Mouse (Mus musculus) embryo, embryonic 11 days (tissue): ENCODE data around the gene R3hdm4.
"Not testable (repeated sequence)": the region's sequence is repeated elsewhere in the genome, so short reads cannot be mapped to it uniquely, and the experiment has no call there.

Experiments
- DNase-seq: peaks from one replicate; pipeline ENCODE4 v3.0.0-alpha.2; 2015

Gene R3hdm4

DNA sequence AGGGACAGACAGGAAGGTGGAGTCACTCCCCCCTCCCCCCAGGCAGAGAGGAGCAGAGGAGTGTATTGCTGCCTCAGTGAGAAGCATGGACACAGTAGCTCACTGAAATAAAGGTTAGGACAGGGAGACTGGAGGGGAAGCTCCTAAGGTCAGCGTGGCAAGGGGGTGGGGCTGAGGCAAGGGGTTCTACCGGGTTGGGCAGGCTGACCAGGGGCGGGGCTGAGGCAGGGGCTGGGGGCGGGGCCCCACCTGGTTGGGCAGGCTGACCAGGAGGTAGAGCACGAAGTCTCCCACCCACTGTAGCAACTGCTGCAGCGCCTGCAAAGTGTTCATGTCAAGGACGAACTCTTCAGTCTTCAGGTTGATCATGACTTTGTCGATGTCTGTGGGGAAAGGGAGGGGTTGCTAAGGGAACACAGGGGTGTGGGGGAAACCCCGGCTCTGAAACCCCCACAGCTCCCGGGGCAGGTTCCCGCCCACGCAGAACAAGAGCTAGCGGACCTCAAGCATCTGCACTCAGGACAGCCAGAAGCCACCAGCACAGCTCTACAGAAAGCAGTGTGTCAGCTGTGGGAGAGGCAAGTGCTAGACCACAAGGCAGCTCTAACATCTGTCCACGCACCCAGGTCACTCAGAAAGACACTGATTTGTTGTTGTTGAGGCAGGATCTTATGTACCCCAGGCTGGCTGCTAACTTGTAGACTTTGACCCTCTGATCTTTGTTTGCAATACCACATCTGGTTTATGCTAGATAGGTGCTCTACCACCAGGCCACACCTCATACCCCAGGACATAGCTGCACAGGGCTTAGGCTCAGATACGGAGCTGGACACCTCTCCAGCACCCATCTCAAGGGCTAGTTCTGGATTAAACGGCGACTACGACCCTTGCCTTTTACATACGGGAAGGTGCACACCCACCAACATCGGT lies 23.4 kb downstream of the R3hdm4 start:
- DNase-seq: no peak

DNA sequence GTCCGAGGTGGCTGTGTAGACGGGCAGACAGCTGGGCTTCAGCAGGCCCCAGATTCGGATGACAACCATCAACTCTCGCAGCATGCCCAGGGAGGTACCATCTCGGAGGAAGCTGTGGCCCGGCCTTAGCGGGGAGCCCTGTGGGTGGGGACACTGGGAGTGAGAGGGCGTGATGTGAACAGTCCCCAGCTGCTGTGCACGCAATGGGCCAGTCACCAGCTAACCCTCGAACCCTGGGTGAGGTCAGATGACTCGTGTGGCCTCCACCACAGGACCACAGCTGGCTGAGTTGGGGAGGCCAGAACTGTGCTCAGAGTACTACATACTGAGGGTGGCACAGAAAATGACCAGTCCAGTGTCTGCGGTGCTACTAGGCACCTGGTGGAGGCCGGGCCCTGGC lies 24.2 kb downstream of the R3hdm4 start:
- DNase-seq: no peak

DNA sequence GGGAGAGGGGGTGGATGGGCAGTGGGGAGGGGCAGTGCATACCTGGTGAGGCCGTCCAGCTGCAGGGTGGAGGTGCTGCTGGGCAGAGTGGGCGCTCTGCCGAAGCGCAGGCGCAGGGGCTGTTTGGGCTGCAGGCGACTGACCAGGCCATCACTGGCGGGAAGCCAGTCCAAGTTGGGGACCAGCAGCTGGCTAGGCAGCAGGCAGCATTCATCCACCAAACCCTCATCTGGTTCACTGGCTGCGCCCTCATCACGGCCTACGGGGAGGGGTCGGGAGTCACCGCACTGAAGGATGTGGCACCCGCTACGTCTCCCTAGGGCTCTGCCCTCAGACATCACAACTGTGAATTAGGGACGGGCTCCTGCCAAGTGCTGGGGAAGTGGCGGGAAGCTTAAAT lies 24.7 kb downstream of the R3hdm4 start:
- DNase-seq: no peak

DNA sequence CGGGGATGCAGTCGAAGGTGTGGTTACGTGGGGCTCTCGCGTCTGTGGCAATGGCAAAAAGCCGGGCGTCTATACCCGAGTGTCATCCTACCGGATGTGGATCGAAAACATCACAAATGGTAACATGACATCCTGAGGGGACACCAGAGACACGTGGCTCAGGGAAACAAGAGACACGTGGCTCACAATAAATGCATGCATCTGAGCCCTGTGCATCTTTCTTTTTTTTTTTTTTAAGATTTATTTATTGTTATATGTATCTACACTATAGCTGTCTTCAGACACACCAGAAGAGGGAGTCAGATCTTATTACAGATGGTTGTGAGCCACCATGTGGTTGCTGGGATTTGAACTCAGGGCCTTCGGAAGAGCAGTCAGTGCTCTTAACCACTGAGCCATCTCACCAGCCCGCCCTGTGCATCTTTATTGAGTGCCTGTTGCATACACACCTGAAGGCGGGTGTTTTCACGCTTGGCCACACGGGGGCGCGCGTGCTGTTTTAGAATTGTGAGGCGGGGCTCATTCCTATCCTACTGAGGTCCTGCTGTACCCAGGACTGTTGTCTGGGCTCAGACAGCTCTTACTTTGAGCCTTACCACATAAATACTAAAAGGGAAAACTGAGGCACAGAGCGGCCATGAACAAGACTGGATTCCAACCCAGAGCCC lies 28.4 kb downstream of the R3hdm4 start:
- DNase-seq: peak; percentile 83

DNA sequence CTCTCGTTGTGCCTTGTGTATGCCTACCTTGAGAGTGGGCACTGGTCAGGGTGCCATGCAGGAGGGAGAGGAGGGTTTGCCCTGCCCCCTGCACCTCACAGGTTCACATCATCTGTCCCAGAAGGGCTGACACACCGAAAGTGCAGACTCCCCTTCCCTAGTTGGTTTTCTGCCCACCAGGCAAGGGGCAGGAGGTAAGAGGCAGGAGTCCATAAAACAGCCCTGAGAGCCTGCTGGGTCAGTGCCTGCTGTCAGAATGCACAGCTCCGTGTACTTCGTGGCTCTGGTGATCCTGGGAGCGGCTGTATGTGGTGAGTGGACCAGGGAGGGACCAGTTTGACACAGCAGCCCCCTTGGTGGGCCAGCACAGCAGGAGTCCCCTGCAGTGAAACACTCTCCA lies 30.3 kb downstream of the R3hdm4 start, which contains the start of gene Cfd:
TSS of gene Cfd (plus strand) at position 184 of the 400 bp plus-strand sequence.
- DNase-seq: no peak

DNA sequence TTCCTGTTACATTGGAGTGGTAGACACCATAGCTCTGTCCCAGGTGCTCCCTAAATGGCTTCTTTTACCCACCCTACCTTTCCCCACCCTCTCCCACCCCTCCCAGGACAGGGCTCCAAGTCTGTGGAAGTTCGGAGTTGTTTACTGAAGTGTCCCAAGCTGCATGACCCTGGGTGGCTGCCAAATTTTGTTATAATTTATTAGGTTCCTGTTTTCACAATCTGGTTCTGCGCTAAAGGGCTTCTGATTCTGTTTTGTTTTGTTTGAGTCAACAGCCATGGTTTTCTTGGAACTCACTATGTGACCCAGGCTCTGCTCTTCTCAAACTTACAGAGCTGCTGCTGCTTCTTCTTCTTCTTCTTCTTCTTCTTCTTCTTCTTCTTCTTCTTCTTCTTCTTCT lies 31.6 kb downstream of the R3hdm4 start:
- DNase-seq: no peak

DNA sequence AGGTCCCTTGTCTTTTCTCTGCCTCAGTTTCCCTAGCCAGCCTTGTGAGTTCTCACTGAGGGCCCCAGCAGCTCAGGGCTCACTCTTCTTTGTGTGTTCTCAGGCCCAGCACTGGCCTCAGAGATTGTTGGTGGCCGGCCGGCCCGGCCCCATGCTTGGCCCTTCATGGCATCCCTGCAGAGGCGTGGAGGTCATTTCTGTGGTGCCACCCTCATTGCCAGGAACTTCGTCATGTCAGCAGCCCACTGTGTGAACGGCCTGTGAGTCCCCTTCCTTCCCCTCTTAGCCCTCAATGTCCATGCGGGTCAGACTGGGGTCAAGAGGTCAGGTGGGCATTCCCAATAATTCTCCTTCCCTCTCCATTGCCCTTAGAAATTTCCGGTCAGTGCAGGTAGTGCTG lies 34.4 kb downstream of the R3hdm4 start:
- DNase-seq: no peak

DNA sequence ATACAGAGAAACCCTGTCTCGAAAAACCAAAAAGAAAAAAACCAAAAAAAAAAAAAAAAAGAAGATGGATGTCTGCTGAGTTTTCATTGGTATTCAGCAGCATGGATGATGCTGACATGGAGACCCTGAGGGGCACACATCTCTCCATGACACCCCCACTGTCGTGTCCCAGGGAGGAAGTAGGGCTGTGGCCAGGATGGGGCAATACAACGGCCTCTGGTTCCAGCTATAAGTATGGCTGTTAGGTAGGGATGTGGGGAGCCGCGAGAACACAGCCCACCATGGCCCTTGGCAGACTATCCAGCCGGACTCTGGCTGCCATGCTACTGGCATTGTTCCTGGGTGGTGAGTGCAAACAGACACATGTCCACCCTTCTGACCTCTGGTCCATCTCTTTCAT lies 35.0 kb downstream of the R3hdm4 start, which contains the start of gene Elane:
TSS of gene Elane (plus strand) at position 194 of the 400 bp plus-strand sequence.
- DNase-seq: no peak

DNA sequence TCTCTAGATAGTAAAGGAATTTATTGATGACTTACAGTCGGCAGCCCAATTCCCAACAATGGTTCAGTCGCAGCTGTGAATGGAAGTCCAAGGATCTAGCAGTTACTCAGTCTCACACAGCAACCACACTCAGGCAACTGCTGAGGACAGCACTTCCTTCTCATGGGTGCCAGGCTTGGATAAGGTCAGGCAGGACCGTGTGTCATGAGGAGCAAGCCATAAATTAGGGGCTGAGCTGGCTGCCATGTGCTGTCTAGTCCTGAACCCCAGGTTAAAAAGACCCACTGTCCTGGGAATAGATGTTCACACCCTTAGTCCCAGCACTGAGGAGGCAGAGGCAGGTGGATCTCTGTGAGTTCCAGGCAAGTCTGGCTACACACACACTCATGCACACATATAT lies 36.1 kb downstream of the R3hdm4 start:
- DNase-seq: not testable (repeated sequence)

DNA sequence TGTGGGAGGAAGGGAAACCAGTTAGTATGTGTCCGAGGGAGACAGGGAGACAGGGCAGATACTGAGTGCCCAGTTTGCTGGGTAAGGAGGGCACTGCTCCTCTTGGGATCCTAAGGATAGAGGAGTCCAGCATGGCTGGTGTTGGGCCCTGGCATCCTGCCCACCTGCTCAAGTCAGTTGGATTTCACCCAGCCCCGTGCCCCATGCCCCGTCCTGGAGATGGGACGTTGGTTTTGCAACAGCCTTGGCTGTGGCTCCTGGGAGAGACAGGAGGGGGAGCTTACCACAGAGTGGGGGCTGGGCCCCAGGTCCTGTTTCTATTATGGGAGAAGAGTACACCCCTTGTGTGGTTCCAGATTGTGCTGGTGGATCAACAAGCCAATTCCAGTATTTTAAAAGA lies 36.6 kb downstream of the R3hdm4 start:
- no peak for DNase-seq

DNA sequence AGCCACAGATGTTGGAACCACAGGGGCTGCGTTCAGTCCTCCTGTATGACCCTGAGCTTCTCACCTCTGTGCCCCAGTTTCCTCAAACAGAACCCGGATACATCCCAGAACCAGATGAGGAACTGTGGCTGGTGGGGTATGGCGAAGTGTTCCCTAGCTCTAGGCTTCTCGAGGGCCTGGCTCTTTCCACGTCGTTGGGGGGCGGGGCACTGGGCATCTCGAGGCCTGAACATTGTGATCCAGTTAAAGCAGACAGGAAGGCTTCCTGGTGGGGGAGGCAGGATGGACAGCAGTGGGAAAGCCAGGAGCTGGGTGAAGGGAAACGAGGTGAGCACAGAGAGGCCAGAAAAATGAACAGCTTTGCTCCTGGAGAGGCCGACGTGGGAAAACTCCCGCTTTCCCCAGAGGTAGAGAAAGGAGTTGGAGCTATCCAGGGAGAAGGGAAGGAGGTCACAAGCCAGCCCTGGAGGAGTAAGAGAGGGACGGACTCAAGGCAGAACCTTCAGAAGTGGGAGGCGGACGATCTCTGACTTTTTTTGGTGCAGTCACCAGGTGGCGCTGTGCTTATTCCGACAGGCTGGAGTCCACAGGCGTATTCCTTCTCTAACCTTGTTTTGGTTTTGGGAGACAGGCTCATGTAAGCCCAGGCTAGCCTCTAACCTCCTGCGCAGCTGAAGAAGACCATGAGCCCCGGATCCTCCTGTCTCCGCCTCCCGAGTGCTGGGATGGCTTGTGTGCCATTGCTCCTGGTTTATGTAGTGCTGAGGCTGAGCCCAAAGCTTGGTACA lies 37.5 kb downstream of the R3hdm4 start:
- DNase-seq: peak; percentile 87

DNA sequence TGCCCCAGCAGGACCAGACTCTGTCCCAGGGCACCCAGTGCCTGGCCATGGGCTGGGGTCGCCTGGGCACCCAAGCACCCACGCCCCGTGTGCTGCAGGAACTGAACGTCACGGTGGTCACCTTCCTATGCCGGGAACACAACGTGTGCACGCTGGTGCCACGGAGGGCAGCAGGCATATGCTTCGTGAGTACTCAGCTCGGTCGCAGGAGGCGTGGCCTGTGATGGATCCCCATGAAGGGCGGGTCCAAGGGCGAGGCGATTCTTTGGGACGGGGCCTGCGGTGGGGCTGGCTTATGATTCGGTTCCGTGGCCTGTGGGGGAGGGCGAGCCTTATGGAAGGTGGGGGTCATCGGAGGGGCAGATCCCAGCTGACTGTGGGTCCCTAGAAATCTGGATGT lies 39.0 kb downstream of the R3hdm4 start:
- peak; percentile 68 for DNase-seq

DNA sequence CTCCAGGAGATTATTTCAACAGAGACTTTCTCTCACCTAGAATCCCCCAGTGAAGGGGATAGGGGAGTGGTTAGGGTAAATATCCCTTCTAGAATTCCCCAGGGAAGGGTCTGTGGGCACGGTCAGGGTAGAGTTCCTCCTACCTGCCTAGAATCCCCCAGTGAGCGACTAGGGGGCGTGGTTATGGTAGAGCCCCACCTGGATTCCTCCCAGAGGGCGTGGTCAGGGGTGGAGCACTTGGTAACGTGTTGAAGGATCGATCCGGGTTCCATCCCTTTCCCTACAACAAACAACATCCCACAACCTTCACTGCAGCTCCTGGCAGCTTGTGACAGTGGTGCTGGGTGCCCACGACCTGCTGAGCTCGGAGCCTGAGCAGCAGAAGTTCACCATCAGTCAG lies 40.3 kb downstream of the R3hdm4 start:
- DNase-seq: peak; percentile 26

DNA sequence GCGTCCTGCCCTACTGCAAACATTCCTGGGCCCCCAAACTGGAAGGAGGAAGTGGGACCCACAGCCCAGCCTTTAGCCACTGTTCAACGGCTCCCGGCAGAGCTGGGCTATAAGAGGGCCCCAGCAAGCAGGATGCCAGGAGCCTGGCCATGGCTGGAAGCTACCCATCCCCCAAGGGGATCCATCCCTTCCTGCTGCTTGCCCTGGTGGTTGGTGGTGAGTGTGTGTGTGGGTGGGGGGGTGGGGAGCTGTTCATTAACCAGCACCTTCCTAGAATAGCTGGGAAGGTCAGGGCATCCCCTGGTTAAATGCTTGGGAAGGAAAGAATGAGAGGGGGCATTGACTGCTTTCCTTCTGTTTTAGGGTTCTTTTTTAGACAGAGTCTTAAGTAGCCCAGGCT lies 41.5 kb downstream of the R3hdm4 start:
- DNase-seq: no peak

DNA sequence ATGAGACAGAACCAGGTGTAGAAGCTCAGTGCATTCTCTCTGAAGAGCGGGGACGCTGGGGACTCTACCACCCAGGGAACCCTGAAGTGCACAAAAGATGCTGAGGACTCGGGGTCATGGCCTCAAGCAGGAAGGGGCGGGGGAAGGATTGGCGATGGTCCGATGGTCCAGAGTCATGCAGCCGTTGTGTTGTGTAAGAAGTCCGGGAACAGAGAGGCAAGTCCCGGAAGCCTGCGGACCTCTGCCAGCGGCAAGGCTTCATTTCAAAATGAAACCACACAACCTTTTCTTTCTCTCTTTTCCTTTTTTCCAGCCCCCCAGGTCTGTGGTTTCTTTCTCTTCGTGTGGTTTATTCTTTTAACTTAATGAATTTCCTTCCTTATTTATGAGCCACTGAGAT lies 43.3 kb downstream of the R3hdm4 start:
- DNase-seq: no peak

DNA sequence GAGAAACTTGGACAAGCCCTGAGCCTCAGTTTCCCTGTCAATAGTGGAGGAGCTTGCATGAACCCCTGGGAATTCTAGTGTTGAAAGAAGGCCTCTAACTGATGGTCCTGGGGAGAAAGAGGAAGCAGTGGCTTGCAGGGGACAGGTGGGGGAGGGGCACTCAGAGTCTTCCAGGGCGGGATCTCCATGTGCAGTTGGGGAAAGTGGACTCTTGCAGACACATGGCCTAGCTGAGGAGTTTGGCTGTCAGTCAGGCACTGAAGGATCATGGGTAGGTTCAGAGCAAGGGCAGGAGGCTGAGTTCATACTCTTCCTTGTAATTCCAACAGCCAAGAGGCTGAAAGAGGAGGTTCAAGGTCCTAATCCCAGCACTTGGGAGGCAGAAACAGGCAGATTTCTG lies 43.8 kb downstream of the R3hdm4 start:
- DNase-seq: no peak

DNA sequence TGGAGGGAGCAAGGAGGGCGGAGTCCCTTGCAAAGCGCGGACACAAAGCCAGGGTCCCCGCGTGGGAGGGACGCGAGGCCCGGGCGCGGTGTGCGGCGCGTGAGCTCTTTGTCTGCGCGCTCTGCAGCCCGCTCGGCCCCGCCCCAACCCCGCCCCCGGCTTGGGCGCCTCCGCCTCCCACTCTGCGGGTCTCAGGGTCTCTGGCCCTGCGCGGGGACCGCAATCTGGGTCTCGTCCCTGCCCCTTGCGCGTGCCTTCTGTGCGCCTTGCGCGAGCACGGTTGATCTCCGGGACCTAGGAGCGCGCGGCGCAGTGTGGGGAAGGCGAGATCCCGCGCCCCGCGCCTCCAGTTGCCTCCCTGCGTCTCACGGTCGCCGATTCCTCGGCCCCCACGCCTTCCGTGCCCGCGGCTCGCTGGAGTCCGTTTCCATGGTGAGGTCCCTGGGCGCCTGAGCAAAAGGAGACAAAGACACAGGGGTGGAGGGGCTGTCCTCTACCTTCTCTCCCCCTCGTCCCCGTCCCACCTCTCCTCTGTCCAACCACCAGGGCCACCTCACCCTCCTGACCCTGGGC lies 46.6 kb downstream of the R3hdm4 start, which contains the start of the genes Prtn3 and Plppr3:
TSS of gene Prtn3 (plus strand) at position 187 of the 573 bp plus-strand sequence.
TSS of gene Plppr3 (minus strand) at position 345 of the 573 bp plus-strand sequence.
- peak; percentile 90 for DNase-seq

DNA sequence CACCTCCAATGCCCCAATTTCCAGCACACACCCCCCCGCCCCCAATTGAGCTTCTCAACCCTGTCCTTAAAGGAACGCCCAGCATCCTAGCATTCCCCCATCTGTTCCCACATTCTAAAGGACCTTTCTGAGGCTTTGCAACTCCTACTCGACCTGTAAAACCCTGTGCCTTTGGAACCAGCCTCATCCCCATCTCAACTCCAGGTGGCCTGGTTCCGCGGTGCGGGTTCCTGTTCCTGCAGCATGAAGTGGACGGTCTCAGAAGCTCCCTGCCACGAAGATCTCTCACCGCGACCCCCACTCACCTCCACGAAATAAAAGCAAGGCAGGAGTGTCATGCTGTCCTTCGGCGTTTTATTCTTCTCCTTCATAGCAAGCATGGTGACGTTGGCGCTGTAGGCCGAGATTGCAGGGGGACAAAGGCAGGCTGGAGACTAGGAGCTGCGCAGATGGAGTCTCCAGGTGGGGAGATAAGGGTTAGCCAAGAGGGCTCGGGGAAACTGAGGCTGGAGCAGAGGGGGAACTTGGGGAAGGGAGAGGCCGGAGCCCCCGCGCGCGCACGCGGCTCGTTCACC lies 47.2 kb downstream of the R3hdm4 start:
- peak; percentile 44 for DNase-seq

DNA sequence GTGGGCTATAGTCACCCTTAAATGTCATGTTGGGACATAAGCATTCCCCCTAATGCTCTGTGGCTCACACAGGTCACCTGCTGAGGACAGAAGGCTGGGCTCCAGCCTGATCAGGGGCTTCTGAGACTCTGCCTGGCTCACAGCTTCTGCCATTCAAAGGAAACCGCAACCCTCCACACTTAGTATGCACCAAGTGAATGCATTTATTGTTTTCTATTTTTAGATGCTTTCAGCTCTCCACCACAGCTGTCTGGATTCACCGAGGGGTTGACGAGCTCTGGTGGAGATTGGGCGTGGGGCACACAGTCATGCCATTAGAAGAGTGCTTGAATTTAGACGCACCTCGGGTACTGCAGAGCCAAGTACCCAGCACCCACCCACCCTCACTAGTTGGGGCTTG lies 47.7 kb downstream of the R3hdm4 start:
- DNase-seq: no peak

DNA sequence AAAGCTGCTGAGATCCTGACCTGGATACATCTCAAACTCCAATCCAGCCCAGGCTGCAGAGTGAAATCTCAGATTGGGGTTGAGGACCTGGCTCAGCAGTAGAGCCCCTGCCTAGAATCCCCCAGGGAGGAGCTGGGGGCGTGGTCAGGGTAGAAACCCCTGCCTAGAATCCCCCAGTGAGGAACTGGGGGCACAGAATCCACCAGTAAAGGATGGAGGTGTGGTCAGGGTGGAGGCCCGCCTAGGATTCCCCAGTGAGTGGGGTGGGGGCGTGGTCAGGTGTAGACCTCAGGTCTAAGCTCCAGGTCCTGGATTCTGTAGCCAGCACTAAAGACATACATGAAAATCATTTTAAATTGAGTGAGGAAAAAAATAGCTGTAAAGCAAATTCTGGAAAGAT lies 48.1 kb downstream of the R3hdm4 start:
- no peak for DNase-seq

DNA sequence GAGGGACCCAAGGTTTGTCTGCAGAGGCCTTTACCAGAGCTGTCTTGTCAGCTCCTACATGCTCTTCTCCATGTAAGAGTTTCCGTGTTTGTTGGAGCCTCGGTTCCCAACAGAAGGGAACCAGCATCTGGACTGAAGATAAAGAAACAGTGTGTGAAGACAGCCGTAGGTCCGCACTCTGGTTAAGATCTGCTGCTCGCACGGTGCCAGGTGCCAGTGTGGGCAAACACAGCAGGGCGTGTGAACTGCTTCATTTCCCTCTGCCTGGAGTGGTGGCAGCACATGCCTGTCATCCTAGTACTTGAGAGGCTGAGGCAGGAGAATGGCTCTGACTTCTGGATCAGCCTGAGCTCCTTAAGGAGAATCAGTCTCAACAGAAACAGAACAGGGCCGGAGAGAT lies 49.2 kb downstream of the R3hdm4 start:
- DNase-seq: no peak

DNA sequence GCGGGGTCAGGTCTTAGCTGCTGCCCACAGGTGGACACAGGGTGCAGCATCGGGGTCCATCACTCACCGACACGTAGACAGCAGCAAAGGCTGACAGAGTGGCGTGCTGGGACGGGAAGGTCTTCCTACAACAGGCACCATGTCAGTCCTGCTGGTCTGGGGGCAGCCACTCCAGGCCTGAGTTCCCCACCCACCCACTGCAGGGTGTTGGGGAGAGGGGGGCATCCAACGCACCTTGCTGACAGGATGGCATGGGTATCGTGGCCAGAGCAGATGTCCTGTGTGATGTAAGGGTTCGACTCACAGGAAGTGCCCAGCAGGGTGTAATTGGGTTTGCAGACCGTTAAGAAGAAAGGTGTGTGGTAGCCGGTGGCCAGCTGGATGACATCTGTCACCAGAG lies 54.4 kb downstream of the R3hdm4 start:
- DNase-seq: no peak
